Mouse (Mus musculus) intestine, embryonic 15.5 days (tissue): ENCODE results near the gene Egfl7. TPM values are rescaled to one million over a fixed set of nuclear protein-coding genes. Genes with fewer than 3 reads are reported as not detected.

Source experiments
- ATAC-seq: fragments of 200-750 bp; cut with Nextera tagmentation; 2 replicates; pipeline ENCODE4 v1.8.0; 2017; ENCODE audit warnings: moderate TSS enrichment, moderate library complexity
- H3K27ac ChIP-seq: fragments of 300-500 bp; sonication (generic); 2 replicates; pipeline ENCODE4 v1.5.1; 2015; ENCODE audit warnings: mild to moderate bottlenecking, inconsistent platforms
- H3K27me3 ChIP-seq: fragments of 300-500 bp; sonication (generic); replicated peaks from 2 replicates; pipeline ENCODE4 v1.6.1; 2015; ENCODE audit warnings: inconsistent platforms
- H3K36me3 ChIP-seq: fragments of 300-500 bp; sonication (generic); 2 replicates; pipeline ENCODE4 v1.6.1; 2015; ENCODE audit warnings: inconsistent platforms
- H3K4me1 ChIP-seq: fragments of 300-500 bp; sonication (generic); replicated peaks from 2 replicates; pipeline ENCODE4 v1.6.1; 2015; ENCODE audit warnings: inconsistent platforms
- H3K4me2 ChIP-seq: fragments of 300-500 bp; sonication (generic); replicated peaks from 2 replicates; pipeline ENCODE4 v1.6.1; 2015; ENCODE audit warnings: mild to moderate bottlenecking, inconsistent platforms
- H3K4me3 ChIP-seq: fragments of 300-500 bp; sonication (generic); replicated peaks from 2 replicates; pipeline ENCODE4 v1.5.1; 2015; ENCODE audit warnings: inconsistent platforms
- H3K9ac ChIP-seq: fragments of 300-500 bp; sonication (generic); 2 replicates; pipeline ENCODE4 v1.6.1; 2015; ENCODE audit warnings: inconsistent platforms
- H3K9me3 ChIP-seq: fragments of 300-500 bp; sonication (generic); 2 replicates; pipeline ENCODE4 v1.6.1; 2016; ENCODE audit warnings: inconsistent platforms
- WGBS: fragments of 180-500 bp; shearing (Covaris S2); methylation state at CpG from one replicate; pipeline ENCODE4 v1.1.7; 2015; 5-methylcytosine and 5-hydroxymethylcytosine counted together
- polyA plus RNA-seq: library from polyadenylated mRNA; unstranded; fragments of >200 nt; fragmentation: Nextera tagmentation; extraction: Ambion mirVana; gene quantifications from 2 replicates; pipeline ENCODE4 v1.2.1, GENCODE M21; 2015

Egfl7 gene
- polyA plus RNA-seq, 1 experiment from 2014 or later = 113 TPM

GRCm38 (mm10) chr2:26547481-26547880, 32.3 kb upstream of the Egfl7 start:
- Histone ChIP-seq H3K27ac (no peak overlapping the region), H3K9me3 (no peaks in the 10 kb centered on the region), H3K9ac (no peak overlapping the region), H3K4me3 (no peak overlapping the region), H3K27me3 (peaks cover 21% of the 10 kb centered on the region), H3K36me3 (no peaks in the 10 kb centered on the region), H3K4me1 (peaks cover 20% of the 10 kb centered on the region), H3K4me2 (no peak overlapping the region)
- 27% methylated on average over 2 of the region's 2 CpGs for WGBS
- peak; percentile 71; the same call in 1 of the 2 replicates for ATAC-seq

GRCm38 (mm10) chr2:26549801-26550200, 30.0 kb upstream of the Egfl7 start:
- ATAC-seq = no peak
- H3K4me3 ChIP-seq = no peak overlapping the region
- peaks cover 40% of the 10 kb centered on the region for H3K27me3 ChIP-seq
- H3K27ac ChIP-seq = no peak overlapping the region
- WGBS = 61% methylated on average over 10 of the region's 10 CpGs
- no peak overlapping the region for H3K4me2 ChIP-seq
- H3K4me1 ChIP-seq = peaks cover 17% of the 10 kb centered on the region
- no peak overlapping the region for H3K9ac ChIP-seq
- no peaks in the 10 kb centered on the region for H3K9me3 ChIP-seq
- no peaks in the 10 kb centered on the region for H3K36me3 ChIP-seq

- no peak for ATAC-seq
- H3K9ac ChIP-seq = no peak overlapping the region
- no peak overlapping the region for H3K4me3 ChIP-seq
- no peak overlapping the region for H3K27ac ChIP-seq
- whole genome bisulfite sequencing = 53% methylated on average over 3 of the region's 3 CpGs
- H3K36me3 ChIP-seq = no peaks in the 10 kb centered on the region
- H3K27me3 ChIP-seq = peaks cover 44% of the 10 kb centered on the region
- peaks cover 17% of the 10 kb centered on the region for H3K4me1 ChIP-seq
- no peak overlapping the region for H3K4me2 ChIP-seq
- no peaks in the 10 kb centered on the region for H3K9me3 ChIP-seq
Observed at GRCm38 (mm10) chr2:26550205-26550604, 29.6 kb upstream of the Egfl7 start.

GRCm38 (mm10) chr2:26550777-26551176, 29.0 kb upstream of the Egfl7 start:
- no peaks in the 10 kb centered on the region for H3K36me3 ChIP-seq
- H3K27ac ChIP-seq = no peak overlapping the region
- no peak overlapping the region for H3K4me3 ChIP-seq
- no peak for ATAC-seq
- H3K9ac ChIP-seq = no peak overlapping the region
- no peaks in the 10 kb centered on the region for H3K9me3 ChIP-seq
- H3K4me1 ChIP-seq = peaks cover 17% of the 10 kb centered on the region
- H3K4me2 ChIP-seq = no peak overlapping the region
- H3K27me3 ChIP-seq = peaks cover 44% of the 10 kb centered on the region
- WGBS = 53% methylated on average over 3 of the region's 3 CpGs

- H3K9me3 ChIP-seq = no peaks in the 10 kb centered on the region
- H3K36me3 ChIP-seq = no peaks in the 10 kb centered on the region
- ATAC-seq = no peak
- peaks cover 17% of the 10 kb centered on the region for H3K4me1 ChIP-seq
- no peak overlapping the region for H3K9ac ChIP-seq
- 77% methylated on average over 8 of the region's 8 CpGs for WGBS
- no peak overlapping the region for H3K4me2 ChIP-seq
- peaks cover 44% of the 10 kb centered on the region for H3K27me3 ChIP-seq
- H3K27ac ChIP-seq = no peak overlapping the region
- no peak overlapping the region for H3K4me3 ChIP-seq
Observed at GRCm38 (mm10) chr2:26551446-26551845, 28.4 kb upstream of the Egfl7 start.

GRCm38 (mm10) chr2:26552066-26552465, 27.7 kb upstream of the Egfl7 start:
- Histone ChIP-seq H3K36me3 (no peaks in the 10 kb centered on the region), H3K4me1 (peaks cover 21% of the 10 kb centered on the region), H3K4me3 (no peak overlapping the region), H3K9me3 (no peaks in the 10 kb centered on the region), H3K4me2 (no peak overlapping the region), H3K9ac (no peak overlapping the region), H3K27ac (no peak overlapping the region), H3K27me3 (peaks cover 44% of the 10 kb centered on the region)
- ATAC-seq = no peak
- 86% methylated on average over 2 of the region's 2 CpGs for whole genome bisulfite sequencing

GRCm38 (mm10) chr2:26553904-26554303, 25.9 kb upstream of the Egfl7 start:
- H3K4me3 ChIP-seq = no peak overlapping the region
- WGBS = 77% methylated on average over 9 of the region's 9 CpGs
- H3K9ac ChIP-seq = no peak overlapping the region
- peaks cover 39% of the 10 kb centered on the region for H3K27me3 ChIP-seq
- no peak overlapping the region for H3K27ac ChIP-seq
- ATAC-seq = no peak
- H3K36me3 ChIP-seq = no peaks in the 10 kb centered on the region
- H3K9me3 ChIP-seq = no peaks in the 10 kb centered on the region
- H3K4me1 ChIP-seq = peaks cover 18% of the 10 kb centered on the region
- H3K4me2 ChIP-seq = no peak overlapping the region

GRCm38 (mm10) chr2:26555076-26555475, 24.7 kb upstream of the Egfl7 start:
- no peak for ATAC-seq
- Histone ChIP-seq H3K4me1 (peaks cover 13% of the 10 kb centered on the region), H3K4me2 (no peak overlapping the region), H3K9ac (no peak overlapping the region), H3K27ac (no peak overlapping the region), H3K36me3 (no peaks in the 10 kb centered on the region), H3K9me3 (no peaks in the 10 kb centered on the region), H3K27me3 (peaks cover 38% of the 10 kb centered on the region), H3K4me3 (no peak overlapping the region)
- WGBS = 71% methylated on average over 4 of the region's 4 CpGs

GRCm38 (mm10) chr2:26556535-26556993, 23.2 kb upstream of the Egfl7 start:
- no peak overlapping the region for H3K27ac ChIP-seq

GRCm38 (mm10) chr2:26560506-26560905, 19.3 kb upstream of the Egfl7 start:
- Histone ChIP-seq H3K27ac (no peak overlapping the region), H3K4me1 (0 out of 2 replicates have a peak, but pooled peaks cover 3% of the 10 kb centered on the region), H3K4me2 (no peak overlapping the region), H3K9me3 (no peaks in the 10 kb centered on the region), H3K9ac (no peak overlapping the region), H3K4me3 (no peak overlapping the region), H3K27me3 (peaks cover 19% of the 10 kb centered on the region), H3K36me3 (no peaks in the 10 kb centered on the region)
- 76% methylated on average over 5 of the region's 5 CpGs for WGBS
- ATAC-seq = no peak

More at GRCm38 (mm10) chr2:26556535-26556993, 23.2 kb upstream of the Egfl7 start:
- H3K36me3 ChIP-seq = no peaks in the 10 kb centered on the region
- H3K9ac ChIP-seq = no peak overlapping the region
- H3K4me1 ChIP-seq = 0 out of 2 replicates have a peak, but pooled peaks cover 3% of the 10 kb centered on the region
- no peak overlapping the region for H3K4me3 ChIP-seq
- H3K27me3 ChIP-seq = peaks cover 39% of the 10 kb centered on the region
- 19% methylated on average over 4 of the region's 4 CpGs for WGBS
- H3K9me3 ChIP-seq = no peaks in the 10 kb centered on the region
- ATAC-seq = peak; percentile 52
- no peak overlapping the region for H3K4me2 ChIP-seq

GRCm38 (mm10) chr2:26561351-26562016, 18.3 kb upstream of the Egfl7 start:
- no peaks in the 10 kb centered on the region for H3K36me3 ChIP-seq
- 35% methylated on average over 6 of the region's 6 CpGs for WGBS
- H3K27ac ChIP-seq = no peak overlapping the region
- peak; percentile 81 for ATAC-seq
- H3K9ac ChIP-seq = no peak overlapping the region
- no peak overlapping the region for H3K4me3 ChIP-seq
- H3K4me1 ChIP-seq = 0 out of 2 replicates have a peak, but pooled peaks cover 3% of the 10 kb centered on the region
- H3K27me3 ChIP-seq = peaks cover 19% of the 10 kb centered on the region
- H3K9me3 ChIP-seq = no peaks in the 10 kb centered on the region
- no peak overlapping the region for H3K4me2 ChIP-seq

GRCm38 (mm10) chr2:26566221-26566620, 13.6 kb upstream of the Egfl7 start:
- no peak; the same call in 1 of the 2 replicates for ATAC-seq
- Histone ChIP-seq H3K27ac (no peak overlapping the region), H3K4me2 (no peak overlapping the region), H3K4me3 (no peak overlapping the region), H3K36me3 (no peaks in the 10 kb centered on the region), H3K4me1 (0 out of 2 replicates have a peak, but pooled peaks cover 5% of the 10 kb centered on the region), H3K9me3 (no peaks in the 10 kb centered on the region), H3K27me3 (0 out of 2 replicates have a peak, but pooled peaks cover 9% of the 10 kb centered on the region), H3K9ac (no peak overlapping the region)
- WGBS = 20% methylated on average over 4 of the region's 4 CpGs

GRCm38 (mm10) chr2:26570034-26570433, 9.8 kb upstream of the Egfl7 start:
- H3K36me3 ChIP-seq = no peaks in the 10 kb centered on the region
- H3K9ac ChIP-seq = no peak overlapping the region
- peaks cover 17% of the 10 kb centered on the region; the same call in 1 of the 2 replicates for H3K4me1 ChIP-seq
- H3K4me3 ChIP-seq = no peak overlapping the region
- no peaks in the 10 kb centered on the region; the same call in 1 of the 2 replicates for H3K27me3 ChIP-seq
- 6% methylated on average over 3 of the region's 3 CpGs for WGBS
- no peak overlapping the region for H3K4me2 ChIP-seq
- no peak for ATAC-seq
- H3K27ac ChIP-seq = 0 out of 2 replicates have a peak overlapping the region, but pooled peaks have one; percentile 40
- H3K9me3 ChIP-seq = no peaks in the 10 kb centered on the region
